Mouse (Mus musculus): ENCODE results near the gene Mcoln1. TPM values are rescaled to one million over a fixed set of nuclear protein-coding genes. Genes with fewer than 3 reads are reported as not detected.
A peak's percentile ranks its signal among the peaks of the same experiment; 100 is the strongest.

Gene Mcoln1
- polyA plus RNA-seq, 1 experiment from 2014 or later: 64.9 TPM

- H3K4me1 ChIP-seq (ENCODE audit: control insufficient read depth, insufficient read depth, low read length): no peaks in the 10 kb centered on the region
- no peaks in the 10 kb centered on the region for H3K9me3 ChIP-seq (ENCODE audit: control insufficient read depth, low read length)
- H3K27ac ChIP-seq (ENCODE audit: low read depth, low read length): peak within 1 kb of the TSS; percentile 58
- H3K4me3 ChIP-seq (ENCODE audit: low read depth, low read length): peak within 1 kb of the TSS; percentile 50
- H3K4me2 ChIP-seq (ENCODE audit: low read depth, low read length): peak within 1 kb of the TSS; percentile 90
- no peaks in the 10 kb centered on the region for H3K27me3 ChIP-seq (ENCODE audit: control insufficient read depth, insufficient read depth, low read length)
- WGBS: under 1% methylated on average over 25 of the region's 25 CpGs
- peak; percentile 78 for ATAC-seq (ENCODE audit: low read depth)
- peak within 1 kb of the TSS; percentile 52 for H3K9ac ChIP-seq (replicated peaks; ENCODE audit: low read depth, low read length)
- 0 out of 2 replicates have a peak, but pooled peaks cover 5% of the 10 kb centered on the region for H3K36me3 ChIP-seq (ENCODE audit: control insufficient read depth, insufficient read depth, low read length)
These were observed 15.0 kb downstream of the Mcoln1 start, which contains the start of gene Pnpla6 for GRCm38 (mm10) chr8:3515260-3515671. Pnpla6 (plus strand) TSS chr8:3515384.

GRCm38 (mm10) chr8:3515771-3516417, 15.6 kb downstream of the Mcoln1 start:
- H3K4me1 ChIP-seq (ENCODE audit: control insufficient read depth, insufficient read depth, low read length): no peaks in the 10 kb centered on the region
- no peaks in the 10 kb centered on the region for H3K9me3 ChIP-seq (ENCODE audit: control insufficient read depth, low read length)
- H3K4me2 ChIP-seq (ENCODE audit: low read depth, low read length): peak overlapping the region; percentile 90
- H3K36me3 ChIP-seq (ENCODE audit: control insufficient read depth, insufficient read depth, low read length): 0 out of 2 replicates have a peak, but pooled peaks cover 5% of the 10 kb centered on the region
- H3K9ac ChIP-seq (replicated peaks; ENCODE audit: low read depth, low read length): peak overlapping the region; percentile 52
- 0% methylated on average over 25 of the region's 25 CpGs for WGBS
- peak; percentile 36 for ATAC-seq (ENCODE audit: low read depth)
- peak overlapping the region; percentile 50 for H3K4me3 ChIP-seq (ENCODE audit: low read depth, low read length)
- no peaks in the 10 kb centered on the region for H3K27me3 ChIP-seq (ENCODE audit: control insufficient read depth, insufficient read depth, low read length)
- peak overlapping the region; percentile 58 for H3K27ac ChIP-seq (ENCODE audit: low read depth, low read length)

- no peaks in the 10 kb centered on the region for H3K4me1 ChIP-seq (ENCODE audit: control insufficient read depth, insufficient read depth, low read length)
- H3K4me2 ChIP-seq (ENCODE audit: low read depth, low read length): peak overlapping the region; percentile 90
- H3K9ac ChIP-seq (replicated peaks; ENCODE audit: low read depth, low read length): peak overlapping the region; percentile 52
- H3K4me3 ChIP-seq (ENCODE audit: low read depth, low read length): peak overlapping the region; percentile 50
- H3K27ac ChIP-seq (ENCODE audit: low read depth, low read length): peak overlapping the region; percentile 58
- no peaks in the 10 kb centered on the region for H3K27me3 ChIP-seq (ENCODE audit: control insufficient read depth, insufficient read depth, low read length)
- 0 out of 2 replicates have a peak, but pooled peaks cover 6% of the 10 kb centered on the region for H3K36me3 ChIP-seq (ENCODE audit: control insufficient read depth, insufficient read depth, low read length)
- H3K9me3 ChIP-seq (ENCODE audit: control insufficient read depth, low read length): no peaks in the 10 kb centered on the region
- 4% methylated on average over 36 of the region's 36 CpGs for WGBS
- ATAC-seq (ENCODE audit: low read depth): peak; percentile 90
These were observed 16.3 kb downstream of the Mcoln1 start for GRCm38 (mm10) chr8:3516450-3517116.

- peak overlapping the region; percentile 90 for H3K4me2 ChIP-seq (ENCODE audit: low read depth, low read length)
- no peak for ATAC-seq (ENCODE audit: low read depth)
- WGBS: 8% methylated on average over 16 of the region's 16 CpGs
- H3K36me3 ChIP-seq (ENCODE audit: control insufficient read depth, insufficient read depth, low read length): 0 out of 2 replicates have a peak, but pooled peaks cover 10% of the 10 kb centered on the region
- peak overlapping the region; percentile 50 for H3K4me3 ChIP-seq (ENCODE audit: low read depth, low read length)
- no peak overlapping the region for H3K27ac ChIP-seq (ENCODE audit: low read depth, low read length)
- H3K4me1 ChIP-seq (ENCODE audit: control insufficient read depth, insufficient read depth, low read length): no peaks in the 10 kb centered on the region
- H3K27me3 ChIP-seq (ENCODE audit: control insufficient read depth, insufficient read depth, low read length): no peaks in the 10 kb centered on the region
- H3K9me3 ChIP-seq (ENCODE audit: control insufficient read depth, low read length): no peaks in the 10 kb centered on the region
- peak overlapping the region; percentile 48 for H3K9ac ChIP-seq (replicated peaks; ENCODE audit: low read depth, low read length)
These were observed 16.8 kb downstream of the Mcoln1 start for GRCm38 (mm10) chr8:3517117-3517495.

GRCm38 (mm10) chr8:3522007-3522697, 21.9 kb downstream of the Mcoln1 start:
- 92% methylated on average over 13 of the region's 13 CpGs for WGBS
- Histone ChIP-seq H3K9me3 (ENCODE audit: control insufficient read depth, low read length) (no peaks in the 10 kb centered on the region), H3K4me2 (ENCODE audit: low read depth, low read length) (no peak overlapping the region), H3K4me3 (ENCODE audit: low read depth, low read length) (no peak overlapping the region), H3K27ac (ENCODE audit: low read depth, low read length) (no peak overlapping the region), H3K4me1 (ENCODE audit: control insufficient read depth, insufficient read depth, low read length) (no peaks in the 10 kb centered on the region), H3K36me3 (ENCODE audit: control insufficient read depth, insufficient read depth, low read length) (peaks cover 32% of the 10 kb centered on the region), H3K27me3 (ENCODE audit: control insufficient read depth, insufficient read depth, low read length) (no peaks in the 10 kb centered on the region), H3K9ac (replicated peaks; ENCODE audit: low read depth, low read length) (no peak overlapping the region)
- ATAC-seq (ENCODE audit: low read depth): no peak

GRCm38 (mm10) chr8:3530816-3531215, 30.6 kb downstream of the Mcoln1 start:
- no peak overlapping the region for H3K4me3 ChIP-seq (ENCODE audit: low read depth, low read length)
- peaks cover 20% of the 10 kb centered on the region for H3K36me3 ChIP-seq (ENCODE audit: control insufficient read depth, insufficient read depth, low read length)
- no peak overlapping the region for H3K4me2 ChIP-seq (ENCODE audit: low read depth, low read length)
- no peaks in the 10 kb centered on the region for H3K27me3 ChIP-seq (ENCODE audit: control insufficient read depth, insufficient read depth, low read length)
- H3K9me3 ChIP-seq (ENCODE audit: control insufficient read depth, low read length): no peaks in the 10 kb centered on the region
- 95% methylated on average over 5 of the region's 5 CpGs for WGBS
- no peak overlapping the region for H3K9ac ChIP-seq (replicated peaks; ENCODE audit: low read depth, low read length)
- H3K4me1 ChIP-seq (ENCODE audit: control insufficient read depth, insufficient read depth, low read length): no peaks in the 10 kb centered on the region
- ATAC-seq (ENCODE audit: low read depth): no peak
- H3K27ac ChIP-seq (ENCODE audit: low read depth, low read length): no peak overlapping the region

- no peak for ATAC-seq (ENCODE audit: low read depth)
These were observed 31.7 kb downstream of the Mcoln1 start for GRCm38 (mm10) chr8:3531936-3532335.

GRCm38 (mm10) chr8:3536053-3536841, 36.0 kb downstream of the Mcoln1 start:
- peaks cover 39% of the 10 kb centered on the region for H3K36me3 ChIP-seq (ENCODE audit: control insufficient read depth, insufficient read depth, low read length)
- WGBS: 65% methylated on average over 15 of the region's 15 CpGs
- ATAC-seq (ENCODE audit: low read depth): no peak

More at GRCm38 (mm10) chr8:3531936-3532335, 31.7 kb downstream of the Mcoln1 start:
- no peaks in the 10 kb centered on the region for H3K4me1 ChIP-seq (ENCODE audit: control insufficient read depth, insufficient read depth, low read length)
- H3K9ac ChIP-seq (replicated peaks; ENCODE audit: low read depth, low read length): no peak overlapping the region
- H3K27ac ChIP-seq (ENCODE audit: low read depth, low read length): no peak overlapping the region
- H3K4me3 ChIP-seq (ENCODE audit: low read depth, low read length): no peak overlapping the region
- 93% methylated on average over 18 of the region's 18 CpGs for WGBS
- no peak overlapping the region for H3K4me2 ChIP-seq (ENCODE audit: low read depth, low read length)
- no peaks in the 10 kb centered on the region for H3K9me3 ChIP-seq (ENCODE audit: control insufficient read depth, low read length)
- no peaks in the 10 kb centered on the region for H3K27me3 ChIP-seq (ENCODE audit: control insufficient read depth, insufficient read depth, low read length)
- H3K36me3 ChIP-seq (ENCODE audit: control insufficient read depth, insufficient read depth, low read length): peaks cover 24% of the 10 kb centered on the region

More at GRCm38 (mm10) chr8:3536053-3536841, 36.0 kb downstream of the Mcoln1 start:
- H3K4me3 ChIP-seq (ENCODE audit: low read depth, low read length): no peak overlapping the region
- H3K4me2 ChIP-seq (ENCODE audit: low read depth, low read length): no peak overlapping the region
- H3K9me3 ChIP-seq (ENCODE audit: control insufficient read depth, low read length): no peaks in the 10 kb centered on the region
- H3K4me1 ChIP-seq (ENCODE audit: control insufficient read depth, insufficient read depth, low read length): no peaks in the 10 kb centered on the region
- no peaks in the 10 kb centered on the region for H3K27me3 ChIP-seq (ENCODE audit: control insufficient read depth, insufficient read depth, low read length)
- no peak overlapping the region for H3K9ac ChIP-seq (replicated peaks; ENCODE audit: low read depth, low read length)
- no peak overlapping the region for H3K27ac ChIP-seq (ENCODE audit: low read depth, low read length)
